Mouse (Mus musculus) E14TG2a.4 (cell line): ENCODE results near the gene Gm10447.

ENCODE experiments used
- CTCF ChIP-seq: conservative IDR thresholded peaks from 2 replicates; pipeline ENCODE4 v1.5.1; 2014; ENCODE audit warnings: low read length
- NANOG ChIP-seq: IDR thresholded peaks from 2 replicates; pipeline ENCODE4 v1.6.1; 2014; ENCODE audit warnings: borderline replicate concordance, low read length, mixed read lengths
- POU5F1 ChIP-seq: IDR thresholded peaks from 2 replicates; pipeline ENCODE4 v1.6.1; 2014; ENCODE audit warnings: low read length, borderline replicate concordance

GRCm38 (mm10) chr11:53483159-53483891 lies 26.4 kb upstream of the Gm10447 start:
- TF ChIP-seq CTCF (no peak), POU5F1 (no peak), NANOG (no peak)
